Mouse (Mus musculus): ENCODE measurements at regions not wholly inside any gene's neighbourhood (a gene's known extent, or its start where the extent isn't known, plus 50 kb on each side); places are given as distances from the start of the nearest gene placed in this dataset.

- DNase-seq (ENCODE audit: low read depth): no peak
Observed at GRCm38 (mm10) chr11:45645815-45646214, 206.0 kb upstream of the Clint1 start.

DNA sequence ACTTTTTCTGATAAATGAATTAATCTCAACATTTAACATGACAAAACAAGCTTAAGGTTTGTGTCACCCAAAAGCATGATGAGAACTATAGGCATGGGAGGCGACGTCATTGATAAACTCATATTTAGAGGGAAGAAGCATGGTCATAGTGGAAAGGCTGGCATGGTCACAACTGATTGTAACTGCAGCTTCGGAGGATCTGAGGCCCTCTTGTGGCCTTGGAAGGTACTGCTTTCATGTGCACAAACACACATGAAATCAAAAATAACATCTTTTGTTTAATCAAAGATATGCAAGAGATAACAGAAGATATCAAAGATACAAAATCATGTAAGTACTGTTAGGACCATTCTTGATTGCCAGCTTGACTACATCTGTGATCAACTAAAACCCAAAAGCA is 204.0 kb upstream of the Clint1 start:
- DNase-seq (ENCODE audit: low read depth): no peak

GRCm38 (mm10) chr11:45656260-45656659 is 195.6 kb upstream of the Clint1 start:
- DNase-seq (ENCODE audit: low read depth): no peak

DNA sequence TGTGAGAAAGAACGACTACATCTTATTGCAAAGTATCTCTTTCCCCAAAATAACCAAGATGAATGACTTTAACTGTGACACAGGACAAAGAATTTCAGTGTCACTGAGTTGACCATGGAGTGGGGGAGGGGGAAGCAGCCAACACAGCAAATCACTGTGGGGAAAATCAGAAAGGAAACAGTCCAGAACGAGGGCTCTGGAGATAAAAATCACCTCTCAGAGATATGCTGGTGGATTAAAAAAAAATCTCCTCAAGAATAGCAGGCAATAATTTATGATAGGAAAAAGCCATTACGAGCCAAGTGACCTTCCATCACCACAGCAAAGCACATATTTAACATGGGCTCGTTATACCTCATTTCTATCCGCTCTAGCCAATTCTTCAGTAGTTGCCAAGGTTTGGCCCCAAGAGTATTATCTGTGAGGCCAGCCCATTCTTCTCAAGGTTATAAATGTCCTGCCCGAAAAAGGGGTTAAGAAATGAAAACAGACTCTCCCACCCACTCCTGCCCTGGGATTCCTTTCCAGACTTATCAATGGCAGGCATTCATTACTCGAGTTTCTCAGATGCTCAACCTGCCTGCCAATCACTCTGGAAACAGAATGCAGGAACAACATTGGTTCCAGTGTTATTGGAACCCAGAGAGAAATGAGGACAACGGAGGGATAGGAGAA is 181.6 kb upstream of the Clint1 start:
- no peak for DNase-seq (ENCODE audit: low read depth)

DNA sequence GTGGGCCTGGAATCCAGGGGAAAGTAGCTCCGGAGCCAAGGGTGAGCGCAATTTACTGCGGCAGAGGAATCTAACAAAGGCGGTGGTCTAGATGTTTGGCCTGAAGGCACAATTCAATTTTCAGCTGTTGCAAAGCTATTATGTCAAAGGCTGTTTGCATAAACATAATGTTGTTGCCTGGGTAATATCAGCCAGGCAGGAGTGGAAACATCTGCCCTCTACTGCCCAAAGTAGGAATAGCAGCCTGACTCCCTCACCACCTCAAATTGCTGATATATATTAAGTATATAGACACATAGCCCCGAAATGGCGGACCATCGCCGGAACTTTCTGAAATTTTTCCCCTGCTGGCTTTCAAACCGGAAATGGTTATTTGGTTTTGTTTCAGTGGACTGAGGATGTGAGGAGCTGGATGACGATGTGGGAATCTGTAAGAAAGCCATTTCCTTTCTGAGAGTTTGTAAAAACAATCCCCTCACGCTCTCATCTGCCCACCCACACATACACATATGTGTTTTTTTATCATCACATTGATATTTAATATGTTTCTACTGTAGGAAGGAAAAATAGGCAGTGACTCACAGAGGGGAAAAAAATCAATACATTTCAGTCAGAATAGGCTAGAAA is 173.1 kb upstream of the Clint1 start:
- peak; percentile 50 for DNase-seq (ENCODE audit: low read depth)

DNA sequence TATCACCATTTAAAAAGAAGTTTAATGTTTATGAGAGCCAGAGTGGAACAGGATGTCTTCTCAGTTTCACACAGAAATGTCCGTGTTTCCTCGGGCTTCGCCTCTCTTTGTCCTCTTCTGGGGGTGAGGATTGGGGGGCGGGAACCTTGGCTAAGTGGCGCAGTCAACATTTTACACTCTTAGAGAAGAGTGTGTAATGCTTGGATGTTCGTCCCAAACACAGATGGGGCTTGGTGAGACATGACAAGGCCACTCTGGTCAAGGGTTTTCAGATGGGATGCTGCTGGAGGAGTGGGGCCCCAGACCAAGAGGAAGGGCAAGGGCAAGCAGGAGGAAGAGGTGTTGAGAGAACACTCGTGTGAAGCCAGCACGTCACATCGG is 172.6 kb upstream of the Clint1 start:
- no peak for DNase-seq (ENCODE audit: low read depth)

DNA sequence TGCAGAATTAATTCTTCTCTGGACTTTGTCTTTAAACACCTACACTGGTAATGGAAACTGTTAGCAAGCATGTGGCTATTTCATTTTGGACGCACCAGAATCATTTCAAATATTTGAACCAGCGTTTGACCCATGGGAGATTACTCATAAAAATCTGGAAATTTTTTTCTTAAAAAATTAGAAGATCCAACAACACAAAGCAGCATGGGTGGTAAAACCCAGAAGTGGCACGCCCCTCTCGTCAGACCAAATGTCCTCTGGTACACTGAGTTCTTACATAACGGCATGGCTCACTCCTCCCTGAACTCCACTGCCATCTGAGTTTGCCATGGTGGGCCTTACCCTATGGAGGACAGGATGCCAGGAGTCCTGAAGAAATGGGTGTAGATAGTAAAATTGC is 166.3 kb upstream of the Clint1 start:
- no peak for DNase-seq (ENCODE audit: low read depth)

- DNase-seq (ENCODE audit: low read depth): no peak
Observed at GRCm38 (mm10) chr11:45693206-45693605, 158.6 kb upstream of the Clint1 start.

DNA sequence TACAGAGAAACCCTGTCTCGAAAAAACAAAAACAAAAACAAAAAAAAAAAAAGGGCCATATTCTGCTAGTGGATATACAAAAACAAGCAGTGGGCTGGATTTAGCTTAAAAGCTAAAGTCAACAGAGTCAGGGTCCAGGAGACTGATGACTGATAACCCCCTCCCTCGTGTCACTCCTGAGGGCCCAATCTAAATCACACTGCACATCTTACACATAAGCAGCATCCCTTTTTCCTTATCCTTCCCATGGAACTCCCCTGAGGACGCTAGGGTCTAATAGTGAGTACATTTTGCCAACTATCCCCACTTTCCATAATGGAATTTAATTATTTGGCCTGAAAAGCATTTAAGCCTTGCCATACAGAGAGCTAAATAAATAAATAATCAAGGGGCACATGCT is 150.3 kb upstream of the Clint1 start:
- DNase-seq (ENCODE audit: low read depth): no peak

DNA sequence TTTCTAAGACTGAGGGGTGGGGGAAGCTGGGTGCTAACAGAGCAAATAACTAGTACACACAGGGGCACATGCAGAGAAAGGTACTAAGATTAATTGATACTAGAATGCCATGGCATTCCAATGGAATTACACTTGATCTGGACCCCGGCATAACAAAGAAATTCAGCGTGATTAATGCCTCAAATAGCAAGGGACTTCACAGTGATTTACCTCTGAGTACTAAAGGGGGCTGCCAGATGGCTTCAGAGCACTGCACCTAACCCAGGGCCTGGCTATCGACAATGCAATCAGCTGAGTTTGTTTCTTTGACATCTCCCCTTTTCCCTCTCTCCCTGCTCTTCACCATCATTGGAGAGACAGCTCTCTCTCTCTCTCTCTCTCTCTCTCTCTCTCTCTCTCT is 148.9 kb upstream of the Clint1 start:
- DNase-seq (ENCODE audit: low read depth): no peak

DNA sequence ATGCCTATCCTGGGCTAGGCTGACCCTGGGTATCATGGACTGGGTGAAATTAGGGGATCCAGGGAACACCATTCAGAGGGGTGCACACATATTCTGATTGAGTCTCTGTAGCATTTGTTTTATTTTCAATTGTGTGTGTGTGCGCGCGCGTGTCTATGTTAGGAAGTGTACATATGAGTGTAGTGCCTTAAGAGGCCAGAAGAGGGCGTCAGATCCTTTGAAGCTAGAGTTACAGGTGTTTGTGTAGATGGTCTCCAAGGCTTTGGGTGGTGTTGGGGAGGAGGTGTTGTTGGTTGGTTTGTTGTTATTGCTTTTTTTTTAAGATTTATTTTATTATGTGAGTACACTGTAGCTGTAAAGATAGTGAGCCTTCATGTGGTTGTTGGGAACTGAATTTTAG is 147.4 kb upstream of the Clint1 start:
- no peak for DNase-seq (ENCODE audit: low read depth)

GRCm38 (mm10) chr11:45718630-45719029 is 133.2 kb upstream of the Clint1 start:
- DNase-seq (ENCODE audit: low read depth): no peak

- no peak for DNase-seq (ENCODE audit: low read depth)
Observed at GRCm38 (mm10) chr11:45719821-45720220, 132.0 kb upstream of the Clint1 start.

DNA sequence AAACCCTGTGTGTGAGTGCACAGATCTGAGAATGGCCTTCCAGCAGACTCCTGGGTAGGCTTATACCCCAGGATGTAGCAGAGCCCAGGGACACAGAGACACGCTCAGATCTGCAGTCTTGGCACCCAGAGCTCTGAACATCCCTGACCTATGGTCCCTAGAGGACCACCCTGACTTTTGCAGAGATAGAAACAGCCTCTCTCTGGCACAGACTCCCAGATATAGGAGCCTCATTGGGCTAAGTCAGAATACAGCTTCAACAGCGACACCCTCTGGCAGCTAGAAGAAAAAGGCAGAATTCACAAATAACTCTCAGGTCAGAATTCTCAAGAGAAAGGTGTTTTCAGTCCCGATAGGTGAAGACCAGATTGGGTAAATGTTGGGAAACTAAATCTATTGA is 115.3 kb upstream of the Clint1 start:
- no peak for DNase-seq (ENCODE audit: low read depth)

- no peak for DNase-seq (ENCODE audit: low read depth)
Observed at GRCm38 (mm10) chr11:45738331-45738730, 113.5 kb upstream of the Clint1 start.

DNA sequence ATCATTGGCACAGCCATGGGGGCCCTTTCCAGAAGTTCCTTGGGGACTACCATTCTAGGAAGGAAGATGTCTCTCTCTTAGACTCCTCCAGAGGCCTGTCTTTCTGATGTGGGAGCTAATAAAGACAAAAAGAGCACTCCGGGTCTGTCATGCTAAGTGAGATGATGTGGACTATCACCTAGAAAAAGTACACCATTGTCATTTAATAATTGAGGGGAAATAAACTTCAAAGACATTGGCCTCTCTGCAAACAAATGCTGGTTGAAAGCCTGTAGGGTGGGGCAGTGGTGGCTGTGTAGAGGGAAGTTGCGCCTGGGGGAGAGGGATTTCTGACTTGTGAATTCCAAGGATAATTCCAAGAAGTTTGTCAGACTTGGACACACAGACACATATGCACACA is 105.9 kb upstream of the Clint1 start:
- no peak for DNase-seq (ENCODE audit: low read depth)

DNA sequence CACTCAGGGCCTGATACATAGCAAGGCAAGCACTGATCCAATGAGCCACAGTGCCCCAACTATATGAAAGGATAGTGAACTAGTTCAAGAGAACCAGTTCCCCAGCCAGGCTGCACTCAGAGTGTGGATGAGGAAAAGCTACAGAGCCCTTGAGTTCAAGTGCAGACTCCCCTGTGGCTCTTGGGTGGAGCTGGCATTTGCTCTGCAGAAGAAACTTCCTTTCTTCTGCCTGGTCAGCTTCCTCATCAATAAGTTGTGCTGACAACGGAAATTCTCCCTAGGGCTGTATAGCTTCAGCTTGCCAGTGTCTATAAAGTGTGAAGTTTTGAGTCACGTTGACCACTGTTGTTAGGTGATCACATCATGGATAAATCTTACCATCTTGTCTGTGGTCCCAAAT is 101.6 kb upstream of the Clint1 start:
- DNase-seq (ENCODE audit: low read depth): no peak

GRCm38 (mm10) chr11:45752237-45752636 is 99.6 kb upstream of the Clint1 start:
- DNase-seq (ENCODE audit: low read depth): peak; percentile 32

DNA sequence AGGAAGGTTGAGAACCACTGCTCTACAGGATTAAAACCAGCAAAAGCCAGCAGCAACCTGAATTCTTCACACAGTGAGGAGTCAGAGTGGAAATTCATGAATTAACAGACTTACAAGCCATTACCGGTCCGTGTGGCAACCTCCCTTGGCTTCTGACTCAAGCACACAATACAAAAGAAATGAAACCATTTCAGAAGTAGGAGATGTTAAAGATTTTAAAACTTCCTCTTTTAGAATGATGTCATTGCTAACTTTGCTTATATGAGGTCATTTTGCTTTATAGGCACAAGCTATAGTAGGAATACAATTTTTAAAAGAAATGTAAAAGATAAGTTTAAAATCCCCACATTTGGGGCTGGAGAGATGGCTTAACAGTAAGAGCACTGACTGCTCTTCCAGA is 99.1 kb upstream of the Clint1 start:
- no peak for DNase-seq (ENCODE audit: low read depth)

- DNase-seq (ENCODE audit: low read depth): no peak
Observed at GRCm38 (mm10) chr11:45767081-45767480, 84.8 kb upstream of the Clint1 start.

GRCm38 (mm10) chr11:45782435-45782834 is 69.4 kb upstream of the Clint1 start:
- no peak for DNase-seq (ENCODE audit: low read depth)

GRCm38 (mm10) chr11:45785806-45786205 is 66.0 kb upstream of the Clint1 start:
- no peak for DNase-seq (ENCODE audit: low read depth)

DNA sequence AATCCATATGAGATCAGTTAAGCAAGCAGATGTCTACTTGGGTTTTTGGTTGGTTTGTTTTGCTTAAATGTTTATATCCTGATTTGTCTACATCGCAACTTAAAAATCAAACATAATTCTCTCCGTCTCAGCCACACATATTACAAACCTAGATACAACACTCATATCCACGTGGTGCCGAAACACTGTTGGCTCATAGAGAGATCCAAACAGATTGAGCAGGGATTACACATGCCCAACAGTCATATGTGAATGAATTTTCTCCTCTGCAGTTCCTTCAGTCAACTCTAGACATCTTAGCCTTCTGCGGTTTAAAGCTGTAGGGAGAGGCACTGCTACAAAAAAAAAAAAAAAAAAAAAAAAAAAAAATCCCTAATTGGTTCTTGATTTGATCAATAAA is 64.4 kb upstream of the Clint1 start:
- DNase-seq (ENCODE audit: low read depth): no peak

DNA sequence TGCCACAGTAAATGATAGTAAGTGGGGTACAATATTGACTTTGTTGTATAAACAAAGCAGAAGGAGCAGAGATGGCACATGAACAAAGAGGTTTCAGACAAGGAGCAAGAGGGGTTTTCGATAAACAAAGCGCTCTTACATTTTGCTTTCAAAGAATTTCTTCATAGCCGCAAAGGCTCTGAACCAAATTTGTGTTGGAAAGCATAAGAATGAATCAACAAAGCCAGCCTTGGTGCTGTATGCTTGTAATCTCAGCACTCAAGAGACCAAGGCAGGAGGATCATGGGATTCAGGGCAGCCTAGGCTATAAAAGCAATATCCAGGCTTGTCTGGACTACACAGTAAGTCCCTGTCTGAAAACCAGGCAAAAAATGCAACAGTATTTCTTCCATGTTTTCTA is 62.0 kb upstream of the Clint1 start:
- no peak for DNase-seq (ENCODE audit: low read depth)
